Mouse (Mus musculus): ENCODE measurements around the gene BC051142.

The BC051142 gene

DNA sequence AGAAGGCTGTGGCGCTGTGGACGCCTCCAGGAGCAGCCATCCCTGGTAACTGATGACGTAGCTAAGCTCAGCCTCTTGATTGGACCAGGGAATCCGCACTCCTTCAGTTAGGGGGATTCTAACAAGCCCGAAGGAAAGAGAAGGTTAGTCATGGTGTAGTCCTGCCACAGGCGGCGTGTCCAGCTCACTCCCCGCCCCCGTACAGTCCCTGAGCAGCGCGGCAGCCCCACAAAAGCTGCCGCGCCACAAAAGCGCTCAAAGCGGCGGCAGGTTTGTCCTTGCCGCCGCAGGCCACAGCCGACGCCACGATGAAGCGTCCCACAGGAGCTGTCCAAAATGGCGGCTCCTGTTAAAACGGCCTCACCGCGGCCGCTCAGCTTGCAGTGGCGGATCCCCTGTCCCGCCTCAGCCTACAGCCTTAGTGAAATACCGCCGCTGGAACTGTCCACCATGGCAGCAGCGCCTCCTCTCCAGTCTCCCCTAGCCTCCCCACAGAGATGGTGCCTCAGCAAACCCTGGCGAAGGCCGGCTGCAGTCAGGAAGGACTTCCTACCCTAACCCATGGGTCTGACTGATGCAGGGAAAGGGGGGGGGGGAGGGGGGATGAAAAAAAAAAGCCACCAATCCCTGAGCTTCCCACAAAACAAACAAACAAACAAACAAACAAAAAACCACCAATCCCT is at the start of gene BC051142:
Gene BC051142, plus strand, starts transcription at position 110 of the 683 bp plus-strand sequence.
- peak; percentile 80 for DNase-seq

- peak; percentile 83 for DNase-seq
Measured at GRCm38 (mm10) chr17:34349429-34349828, 49.2 kb upstream of the BC051142 start.

DNA sequence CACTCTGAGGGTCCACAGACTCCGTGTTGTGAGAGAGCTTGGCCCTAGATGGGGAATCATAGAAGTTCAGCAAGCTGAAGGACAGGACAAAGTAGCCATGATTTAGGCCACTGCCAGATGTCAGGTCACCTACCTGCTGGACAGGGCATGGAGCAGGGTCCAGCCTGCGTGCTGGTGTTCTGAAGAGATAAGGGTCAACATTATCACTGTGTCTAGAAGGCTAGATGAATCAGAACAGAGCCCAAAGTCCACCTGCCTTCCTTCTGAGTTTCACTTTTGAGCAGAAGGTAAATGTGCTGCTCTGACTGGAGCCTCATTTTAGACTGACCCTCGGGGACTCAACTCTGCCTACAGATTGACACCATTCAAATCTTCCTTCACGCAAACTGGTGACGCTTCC is 44.1 kb upstream of the BC051142 start, which contains the start of gene Btnl2:
Gene Btnl2, plus strand, starts transcription at position 284 of the 400 bp plus-strand sequence.
- no peak for DNase-seq

DNA sequence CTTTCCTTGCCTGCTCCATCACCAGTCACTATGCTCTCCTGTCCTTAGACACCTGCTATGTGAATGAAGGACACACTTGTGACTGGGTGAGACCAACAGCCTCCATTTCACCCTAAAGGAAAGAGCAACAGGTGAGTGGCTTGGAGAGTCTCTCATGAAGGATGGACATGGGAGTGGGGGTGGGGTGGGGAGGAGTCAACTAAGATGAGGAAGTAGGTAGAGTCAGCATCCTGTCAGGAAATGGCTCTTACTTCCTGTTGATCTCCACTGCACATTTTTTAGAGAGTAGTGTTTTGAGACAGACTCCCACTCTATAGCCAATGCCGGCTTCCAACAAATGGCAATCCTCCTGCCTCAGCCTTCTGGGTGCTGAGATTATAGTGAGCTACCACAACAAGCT is 43.7 kb upstream of the BC051142 start:
- no peak for DNase-seq

DNA sequence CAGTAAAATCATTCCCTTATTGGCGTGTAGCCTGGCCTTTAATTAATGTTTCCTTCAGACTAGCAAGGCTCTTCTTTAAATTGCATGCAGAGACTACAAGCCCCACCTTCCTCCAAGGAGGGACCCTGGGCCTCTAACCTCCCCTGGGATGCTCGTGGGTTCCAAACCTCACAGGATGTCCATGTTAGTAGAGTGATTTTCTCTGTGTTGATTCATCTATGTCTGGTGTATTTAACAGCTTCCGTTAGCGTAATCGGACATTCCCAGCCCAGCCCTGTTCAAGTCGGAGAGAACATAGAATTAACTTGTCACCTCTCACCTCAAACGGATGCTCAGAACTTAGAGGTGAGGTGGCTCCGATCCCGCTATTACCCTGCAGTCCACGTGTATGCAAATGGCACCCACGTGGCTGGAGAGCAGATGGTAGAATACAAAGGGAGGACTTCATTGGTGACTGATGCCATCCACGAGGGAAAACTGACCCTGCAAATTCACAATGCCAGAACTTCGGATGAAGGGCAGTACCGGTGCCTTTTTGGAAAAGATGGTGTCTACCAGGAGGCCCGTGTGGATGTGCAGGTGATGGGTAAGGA is 35.6 kb upstream of the BC051142 start:
- no peak for DNase-seq

- no peak for DNase-seq
Measured at GRCm38 (mm10) chr17:34363676-34364310, 34.8 kb upstream of the BC051142 start.

GRCm38 (mm10) chr17:34365031-34365430 is 33.6 kb upstream of the BC051142 start:
- no peak for DNase-seq

DNA sequence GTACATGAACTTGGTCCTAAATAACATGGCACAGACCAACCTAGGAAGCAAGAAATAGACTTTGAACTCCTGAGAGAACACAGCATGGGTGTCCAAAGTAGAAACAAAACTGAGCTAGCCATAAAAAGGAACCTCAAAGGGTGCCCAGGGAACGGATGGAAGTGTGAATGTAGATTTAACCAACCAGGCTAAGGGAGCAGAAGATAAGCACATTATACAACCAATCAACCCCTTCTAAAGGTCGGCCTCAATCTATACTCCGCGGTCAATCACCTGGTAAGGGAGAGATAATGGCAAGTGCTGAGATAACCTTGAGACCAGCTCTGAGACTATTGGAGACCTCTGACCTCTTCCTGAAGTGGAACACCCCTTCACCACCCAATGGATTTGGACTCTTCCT is 28.1 kb upstream of the BC051142 start:
- DNase-seq, result no peak

DNA sequence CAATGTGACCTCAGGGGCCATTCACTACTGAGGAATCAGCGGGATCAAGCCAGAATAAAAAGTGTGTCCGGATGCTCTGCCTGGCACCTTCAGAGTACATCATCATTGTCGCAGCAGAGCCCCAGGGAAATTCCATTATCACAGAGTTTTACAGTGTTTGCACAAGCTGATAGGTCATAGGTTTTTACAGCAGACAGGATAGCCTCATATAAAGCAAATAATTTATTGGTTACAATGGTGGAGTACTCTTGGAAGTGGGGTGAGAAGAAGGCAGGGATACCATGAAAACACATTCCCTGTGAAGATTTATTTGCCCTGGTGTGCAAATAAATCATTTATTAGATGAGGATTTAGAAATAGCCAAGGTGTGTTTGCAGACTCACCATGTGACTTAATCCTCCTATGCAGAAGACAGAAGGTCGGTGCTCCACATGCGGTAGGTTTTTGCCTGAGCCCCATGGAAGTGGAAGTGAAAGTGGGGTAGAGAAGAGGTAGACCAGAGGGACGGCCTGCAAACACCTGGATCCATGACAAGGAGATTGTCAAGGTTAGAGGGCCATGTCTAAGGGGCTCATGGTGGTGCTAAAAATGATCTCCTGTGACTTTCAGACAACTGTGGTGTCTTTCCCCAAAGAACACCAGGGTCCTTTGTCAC is 25.4 kb upstream of the BC051142 start:
- DNase-seq, result no peak

DNA sequence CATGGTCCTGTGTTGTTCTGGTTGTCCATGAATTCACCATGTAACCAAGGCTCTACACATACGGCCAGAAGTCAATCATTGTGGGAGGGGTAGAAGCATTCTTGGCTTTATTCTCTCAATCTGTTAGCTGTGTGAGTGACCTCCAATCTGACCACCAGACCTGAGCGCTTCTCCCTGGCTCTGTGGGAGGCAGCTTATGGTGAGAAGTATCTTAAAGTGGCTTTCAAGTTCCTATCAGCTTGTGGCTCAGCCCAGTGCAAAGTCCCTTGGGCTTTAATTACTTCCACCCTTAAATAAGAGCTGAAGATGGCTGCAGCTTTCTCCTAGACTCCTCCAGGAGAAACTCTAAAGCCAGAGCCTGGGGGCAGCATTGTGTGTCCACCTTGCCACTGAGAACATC is 21.8 kb upstream of the BC051142 start, which contains the start of gene Btnl1:
Gene Btnl1, plus strand, starts transcription at position 286 of the 400 bp plus-strand sequence.
- DNase-seq, result no peak

GRCm38 (mm10) chr17:34377450-34378209 is 21.0 kb upstream of the BC051142 start:
- DNase-seq, result no peak

GRCm38 (mm10) chr17:34378716-34379115 is 19.9 kb upstream of the BC051142 start:
- no peak for DNase-seq

- no peak for DNase-seq
Measured at GRCm38 (mm10) chr17:34379451-34379850, 19.2 kb upstream of the BC051142 start.

GRCm38 (mm10) chr17:34381876-34382275 is 16.7 kb upstream of the BC051142 start:
- DNase-seq, result no peak

DNA sequence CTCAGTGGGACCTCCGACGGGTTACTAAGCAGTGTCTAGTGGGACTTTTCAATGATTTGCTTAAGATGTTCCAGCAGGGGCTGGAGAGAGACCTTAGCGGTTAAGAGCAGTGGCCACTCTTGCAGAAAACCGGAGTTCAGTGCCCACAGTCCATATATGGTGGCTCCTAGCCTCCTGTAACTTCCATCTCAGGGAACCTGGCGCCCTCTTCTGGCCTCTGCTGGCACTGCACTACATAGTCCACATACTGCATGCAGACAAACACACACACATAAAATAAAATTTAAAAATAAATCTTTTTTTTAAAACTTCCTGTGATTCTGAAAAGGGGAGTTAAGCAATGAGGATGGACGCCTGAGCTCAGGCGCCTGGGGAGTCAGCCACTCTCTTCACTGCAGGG is 15.4 kb upstream of the BC051142 start:
- no peak for DNase-seq

- DNase-seq, result no peak
Measured at GRCm38 (mm10) chr17:34384699-34385098, 13.9 kb upstream of the BC051142 start.

DNA sequence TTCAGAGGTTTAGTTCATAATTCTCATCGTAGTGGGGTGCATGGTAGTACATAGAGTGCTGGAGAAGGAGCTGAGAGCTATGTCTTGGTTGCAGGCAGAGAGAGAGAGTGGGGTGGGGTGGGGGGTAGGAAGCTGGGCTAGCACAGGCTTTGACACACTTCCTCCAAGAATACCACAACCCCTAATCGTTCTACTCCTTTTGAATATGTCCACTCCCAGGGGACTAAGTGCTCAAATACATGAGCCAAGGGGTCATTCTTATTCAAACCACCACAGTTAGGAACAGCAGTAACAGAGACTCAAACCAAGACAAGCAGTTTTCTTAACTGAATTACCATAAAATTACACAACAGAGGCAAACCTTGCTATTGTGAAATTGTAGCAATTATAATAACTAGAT is 12.0 kb upstream of the BC051142 start:
- no peak for DNase-seq

DNA sequence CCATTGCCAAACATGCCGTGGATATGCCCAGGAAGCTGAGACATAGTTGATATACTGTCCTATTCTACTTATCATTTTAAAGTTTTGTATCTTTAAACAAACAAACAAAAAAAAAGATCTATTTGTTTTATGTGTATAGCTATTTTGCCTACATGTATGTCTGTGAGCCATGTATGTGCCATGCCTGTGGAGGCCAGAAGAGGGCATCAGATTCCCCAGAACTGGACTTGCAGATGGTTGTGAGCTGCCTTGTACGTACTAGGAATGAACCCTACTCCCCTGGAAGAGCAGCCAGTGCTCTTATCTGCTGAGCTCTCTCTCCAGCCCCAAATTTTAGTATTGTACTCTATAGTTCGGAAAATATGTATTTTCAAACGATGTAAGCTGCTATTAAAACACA is 10.1 kb upstream of the BC051142 start:
- DNase-seq, result no peak

GRCm38 (mm10) chr17:34391507-34391906 is 7.1 kb upstream of the BC051142 start:
- DNase-seq, result no peak

DNA sequence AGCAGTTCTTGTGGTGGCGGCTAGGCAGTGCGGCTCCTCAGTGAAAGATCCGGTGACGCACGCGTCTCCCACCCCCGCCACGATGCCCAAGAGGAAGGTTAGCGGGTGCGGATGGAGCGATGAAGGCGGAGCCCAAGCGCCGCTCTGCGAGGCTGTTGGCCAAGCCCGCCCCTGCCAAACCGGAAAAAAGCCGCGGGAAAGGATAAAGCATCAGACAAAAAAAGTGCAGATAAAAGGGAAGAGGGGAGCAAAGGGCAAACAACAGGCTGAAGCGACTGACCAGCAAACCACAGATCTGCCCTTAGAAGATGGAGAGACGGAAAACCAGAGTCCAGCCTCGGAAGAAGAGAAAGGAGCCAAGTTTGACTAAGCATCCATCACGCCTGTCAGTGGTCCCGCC is 6.3 kb upstream of the BC051142 start:
- DNase-seq, result peak; percentile 17

GRCm38 (mm10) chr17:34397357-34397756 is 1.3 kb upstream of the BC051142 start:
- peak; percentile 23 for DNase-seq

DNA sequence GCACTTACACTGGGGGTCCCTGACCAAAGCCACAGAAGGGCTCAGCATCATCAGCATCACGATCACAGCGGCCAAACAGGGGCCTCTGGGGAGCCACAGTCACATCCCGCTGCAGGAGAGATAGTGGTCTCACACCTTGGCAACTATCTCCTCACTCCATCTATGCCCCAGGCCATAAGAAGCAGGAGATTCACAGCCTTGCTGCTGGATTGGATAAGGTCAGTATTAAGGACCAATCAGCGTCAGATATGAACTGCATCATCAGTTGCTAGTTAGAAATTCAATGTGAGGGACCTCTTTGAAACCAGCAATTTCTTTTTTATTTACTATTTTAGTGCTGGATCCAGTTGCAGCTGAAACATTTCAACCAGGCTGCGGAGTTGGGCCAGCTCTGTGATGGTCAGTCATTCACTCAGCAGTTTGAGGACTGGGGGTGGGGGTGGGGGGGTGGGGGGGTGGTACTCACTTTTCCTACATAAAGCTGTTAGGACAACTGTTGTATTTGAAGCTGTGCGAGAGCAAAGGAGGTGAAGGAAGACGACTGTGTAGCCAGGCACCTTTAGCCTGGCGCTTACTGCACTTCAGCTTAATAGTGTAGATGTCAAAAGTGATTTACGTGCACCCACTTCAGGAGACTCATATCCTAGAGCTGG is 436 bp upstream of the BC051142 start:
- no peak for DNase-seq
